Mouse (Mus musculus) midbrain, embryonic 16.5 days (tissue): ENCODE results near the gene Tmem205. TPM values are rescaled to one million over a fixed set of nuclear protein-coding genes. Genes with fewer than 3 reads are reported as not detected.

ENCODE experiments used
- ATAC-seq: fragments of 200-750 bp; cut with Nextera tagmentation; 2 replicates; pipeline ENCODE4 v1.8.0; 2017; ENCODE audit warnings: moderate TSS enrichment
- H3K27ac ChIP-seq: fragments of 300-500 bp; sonication (generic); 2 replicates; pipeline ENCODE4 v1.5.1; 2014; ENCODE audit warnings: mild to moderate bottlenecking, low read length, mixed read lengths
- H3K27me3 ChIP-seq: fragments of 300-500 bp; sonication (generic); 2 replicates; pipeline ENCODE4 v1.6.1; 2014; ENCODE audit warnings: low read depth, low read length, mixed read lengths; ENCODE audit not compliant: control insufficient read depth, insufficient read depth
- H3K36me3 ChIP-seq: fragments of 300-500 bp; sonication (generic); 2 replicates; pipeline ENCODE4 v1.6.1; 2014; ENCODE audit warnings: mild to moderate bottlenecking, low read length, moderate library complexity, mixed read lengths; ENCODE audit not compliant: control insufficient read depth, insufficient read depth
- H3K4me1 ChIP-seq: fragments of 300-500 bp; sonication (generic); 2 replicates; pipeline ENCODE4 v1.6.1; 2014; ENCODE audit warnings: mild to moderate bottlenecking, low read length, mixed read lengths; ENCODE audit not compliant: control insufficient read depth, insufficient read depth
- H3K4me2 ChIP-seq: fragments of 300-500 bp; sonication (generic); 2 replicates; pipeline ENCODE4 v1.6.1; 2014; ENCODE audit warnings: mild to moderate bottlenecking, low read length, mixed read lengths
- H3K4me3 ChIP-seq: fragments of 300-500 bp; sonication (generic); 2 replicates; pipeline ENCODE4 v1.5.1; 2014; ENCODE audit warnings: low read depth, mild to moderate bottlenecking, low read length, moderate library complexity, mixed read lengths
- H3K9ac ChIP-seq: fragments of 300-500 bp; sonication (generic); 2 replicates; pipeline ENCODE4 v1.6.1; 2014; ENCODE audit warnings: low read depth, low read length, mixed read lengths
- H3K9me3 ChIP-seq: fragments of 300-500 bp; sonication (generic); replicated peaks from 2 replicates; pipeline ENCODE4 v1.6.1; 2014; ENCODE audit warnings: mild to moderate bottlenecking, low read length, mixed read lengths; ENCODE audit not compliant: control insufficient read depth, poor library complexity, severe bottlenecking
- WGBS: fragments of 180-500 bp; shearing (Covaris S2); extraction: QIAGEN DNeasy Blood & Tissue Kit; methylation state at CpG from one replicate; pipeline ENCODE4 v1.1.7; 2014; 5-methylcytosine and 5-hydroxymethylcytosine counted together
- polyA plus RNA-seq: library from polyadenylated mRNA; unstranded; fragments of >200 nt; fragmentation: Nextera tagmentation; extraction: Ambion mirVana; gene quantifications from 2 replicates; pipeline ENCODE4 v1.2.1, GENCODE M21; 2015

Gene Tmem205
- polyA plus RNA-seq, 1 experiment from 2014 or later = 47.2 TPM

DNA sequence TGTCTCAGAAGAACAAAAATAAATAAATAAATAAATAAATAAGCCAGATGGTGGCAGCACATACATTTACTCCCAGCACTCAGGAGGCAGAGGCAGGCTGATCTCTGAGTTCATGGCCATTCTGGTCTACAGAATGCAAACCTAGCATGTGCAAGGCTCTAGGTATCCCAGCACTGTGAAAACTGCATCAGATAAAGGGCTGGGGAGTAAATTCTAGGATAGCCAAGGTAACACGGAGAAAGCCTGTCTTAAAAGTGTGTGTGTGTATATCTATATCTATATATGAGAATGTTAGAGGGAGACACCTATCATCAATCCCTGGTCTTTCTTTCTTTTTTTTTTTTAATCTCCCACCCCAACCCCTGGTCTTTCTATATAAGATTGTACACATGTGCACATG is 1.9 kb downstream of the Tmem205 start:
- peaks cover 11% of the 10 kb centered on the region for H3K4me1 ChIP-seq
- no peak overlapping the region for H3K27ac ChIP-seq
- no peaks in the 10 kb centered on the region for H3K36me3 ChIP-seq
- no peaks in the 10 kb centered on the region for H3K27me3 ChIP-seq
- H3K4me3 ChIP-seq = no peak overlapping the region
- no peak overlapping the region for H3K9ac ChIP-seq
- no peak for ATAC-seq
- WGBS = 97% methylated on average over 1 of the region's 1 CpGs
- no peak overlapping the region for H3K4me2 ChIP-seq
- H3K9me3 ChIP-seq = no peaks in the 10 kb centered on the region

DNA sequence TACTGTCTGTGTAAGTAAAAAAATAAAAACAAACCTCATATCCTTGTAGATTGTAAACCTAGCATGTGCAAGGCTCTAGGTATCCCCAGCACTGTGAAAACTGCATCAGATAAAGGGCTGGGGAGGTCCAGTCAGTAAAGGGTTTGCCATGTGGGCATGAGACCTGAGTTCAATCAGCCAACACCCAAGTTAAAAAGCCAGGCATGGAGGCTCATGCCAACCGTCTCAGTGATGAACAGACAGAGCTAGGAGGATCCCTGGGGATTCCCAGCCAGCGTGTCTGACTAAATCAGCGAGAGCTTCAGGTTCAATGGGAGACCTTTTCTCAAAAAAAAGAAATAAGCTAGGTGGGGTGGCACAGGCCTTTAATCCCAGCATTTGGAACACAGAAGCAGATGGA is 2.3 kb downstream of the Tmem205 start:
- peaks cover 11% of the 10 kb centered on the region for H3K4me1 ChIP-seq
- no peak overlapping the region for H3K27ac ChIP-seq
- H3K27me3 ChIP-seq = no peaks in the 10 kb centered on the region
- 87% methylated on average over 3 of the region's 3 CpGs for WGBS
- no peak overlapping the region for H3K4me2 ChIP-seq
- no peak overlapping the region for H3K9ac ChIP-seq
- no peak overlapping the region for H3K4me3 ChIP-seq
- ATAC-seq = no peak
- H3K36me3 ChIP-seq = no peaks in the 10 kb centered on the region
- H3K9me3 ChIP-seq = no peaks in the 10 kb centered on the region

DNA sequence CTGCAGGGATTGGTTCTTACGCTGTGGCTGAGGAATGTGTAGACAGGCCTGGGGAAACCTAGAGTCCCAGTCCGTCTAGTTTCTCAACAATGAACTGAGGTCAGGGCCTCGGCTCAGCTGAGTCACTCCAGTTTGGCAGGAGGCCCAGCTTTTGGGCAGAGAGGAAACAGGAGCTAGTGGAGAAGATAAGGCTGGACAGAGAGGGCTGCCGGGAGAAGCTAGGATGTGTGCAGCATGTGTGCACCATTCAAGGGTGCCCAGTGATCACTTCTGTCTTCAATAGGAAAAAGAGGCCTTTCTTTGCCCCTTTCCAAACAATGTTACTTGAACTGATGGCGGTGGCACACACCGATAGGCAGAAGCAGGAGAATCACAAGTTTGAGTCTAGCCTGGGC is 3.3 kb downstream of the Tmem205 start:
- H3K27me3 ChIP-seq = no peaks in the 10 kb centered on the region
- no peak overlapping the region for H3K27ac ChIP-seq
- no peak overlapping the region for H3K9ac ChIP-seq
- no peaks in the 10 kb centered on the region for H3K36me3 ChIP-seq
- H3K9me3 ChIP-seq = no peaks in the 10 kb centered on the region
- WGBS = 78% methylated on average over 6 of the region's 6 CpGs
- ATAC-seq = no peak
- H3K4me2 ChIP-seq = no peak overlapping the region
- H3K4me3 ChIP-seq = no peak overlapping the region
- H3K4me1 ChIP-seq = peaks cover 11% of the 10 kb centered on the region

DNA sequence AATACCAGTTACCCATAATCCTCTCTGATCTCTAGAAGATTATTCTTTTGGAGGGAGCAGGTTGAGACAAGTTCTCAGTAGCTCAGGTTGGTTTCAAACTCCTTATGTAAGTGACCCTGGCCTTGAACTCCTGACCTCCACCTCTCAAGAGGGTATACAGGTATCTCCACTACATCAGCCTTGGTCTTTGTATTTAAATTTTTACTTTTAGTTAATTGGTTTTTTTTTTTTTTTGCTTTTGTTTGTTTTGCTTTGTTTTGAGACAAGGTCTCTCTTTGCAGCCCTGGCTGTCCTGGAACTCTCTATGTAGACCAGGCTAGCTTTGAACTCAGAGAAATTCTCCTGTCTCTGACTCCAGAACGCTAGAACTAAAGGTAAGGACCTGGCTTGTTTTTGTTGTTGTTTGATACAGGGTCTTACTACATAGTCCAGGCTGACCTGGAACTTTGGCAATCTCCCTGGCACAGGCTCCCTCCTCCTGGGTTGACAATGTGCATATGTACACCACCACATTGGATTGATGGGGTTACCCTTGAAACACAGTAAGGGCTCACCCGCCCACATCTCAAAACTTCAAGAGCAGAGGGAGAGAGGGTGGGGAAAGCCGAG is 3.8 kb downstream of the Tmem205 start:
- Histone ChIP-seq H3K4me3 (no peak overlapping the region), H3K4me1 (peaks cover 11% of the 10 kb centered on the region), H3K27me3 (no peaks in the 10 kb centered on the region), H3K9ac (no peak overlapping the region), H3K27ac (no peak overlapping the region), H3K4me2 (no peak overlapping the region), H3K9me3 (no peaks in the 10 kb centered on the region), H3K36me3 (no peaks in the 10 kb centered on the region)
- ATAC-seq = no peak
- 81% methylated on average over 3 of the region's 3 CpGs for WGBS

DNA sequence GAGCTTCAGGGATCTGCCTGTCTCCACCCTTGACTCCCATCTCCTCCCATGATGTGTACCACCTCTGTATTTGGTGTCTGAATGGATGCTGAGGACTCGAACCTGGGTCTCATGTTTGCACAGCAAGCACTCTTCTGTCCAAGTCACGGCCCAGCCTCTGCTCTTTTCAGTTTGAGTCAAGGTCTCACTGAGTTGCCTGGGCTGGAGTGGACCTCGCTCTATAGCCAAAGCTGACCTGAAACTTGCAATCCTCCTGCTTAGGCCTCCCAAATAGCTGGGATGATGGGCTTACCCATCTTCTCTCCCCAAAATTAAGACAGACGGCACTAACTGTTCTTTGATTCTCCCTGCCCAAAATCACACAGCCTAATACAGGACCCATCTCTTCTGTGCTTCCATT is 4.3 kb downstream of the Tmem205 start:
- H3K4me2 ChIP-seq = no peak overlapping the region
- peaks cover 11% of the 10 kb centered on the region for H3K4me1 ChIP-seq
- H3K27ac ChIP-seq = no peak overlapping the region
- H3K36me3 ChIP-seq = no peaks in the 10 kb centered on the region
- no peaks in the 10 kb centered on the region for H3K9me3 ChIP-seq
- H3K27me3 ChIP-seq = no peaks in the 10 kb centered on the region
- no peak overlapping the region for H3K9ac ChIP-seq
- no peak overlapping the region for H3K4me3 ChIP-seq
- no peak for ATAC-seq
- WGBS = 91% methylated on average over 4 of the region's 4 CpGs

DNA sequence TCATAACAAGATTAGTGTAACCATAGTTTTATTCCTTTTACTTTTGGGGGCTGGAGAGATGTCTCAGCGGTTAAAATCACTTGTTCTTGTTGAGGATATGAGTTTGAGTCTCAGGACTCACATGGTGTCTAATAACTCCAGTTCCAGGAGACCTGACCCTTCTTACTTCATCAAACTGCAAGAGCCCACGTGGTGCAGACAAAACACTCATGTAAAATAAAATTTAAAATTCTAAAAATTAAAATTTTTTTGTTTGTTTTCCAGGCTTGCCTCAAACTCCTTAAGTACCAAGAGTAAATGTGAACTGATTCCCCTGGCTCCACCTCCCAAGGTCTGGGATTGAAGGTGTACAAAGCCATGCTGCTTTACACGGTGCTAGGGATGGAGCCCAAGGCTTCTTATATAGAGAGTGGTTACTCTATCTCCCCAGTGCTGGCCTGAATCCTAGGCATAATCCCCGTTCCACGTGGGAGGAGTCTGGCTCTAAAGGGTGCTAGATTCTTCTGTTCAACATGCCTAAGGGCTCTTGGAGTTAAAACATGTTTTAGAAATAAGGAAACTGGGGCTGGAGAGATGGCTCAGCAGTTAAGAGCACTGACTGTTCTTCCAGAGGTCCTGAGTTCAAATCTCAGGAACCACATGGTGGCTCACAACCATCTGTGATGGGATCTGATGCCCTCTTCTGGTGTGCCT is 8.5 kb downstream of the Tmem205 start:
- Histone ChIP-seq H3K36me3 (0 out of 2 replicates have a peak, but pooled peaks cover 3% of the 10 kb centered on the region), H3K4me1 (no peaks in the 10 kb centered on the region; the same call in 1 of the 2 replicates), H3K4me2 (peak overlapping the region; percentile 77), H3K27ac (no peak overlapping the region), H3K9me3 (no peaks in the 10 kb centered on the region), H3K27me3 (peaks cover 3% of the 10 kb centered on the region; the same call in 1 of the 2 replicates), H3K4me3 (no peak overlapping the region; the same call in 1 of the 2 replicates), H3K9ac (no peak overlapping the region; the same call in 1 of the 2 replicates)
- no peak for ATAC-seq
- WGBS = 21% methylated on average over 5 of the region's 5 CpGs

DNA sequence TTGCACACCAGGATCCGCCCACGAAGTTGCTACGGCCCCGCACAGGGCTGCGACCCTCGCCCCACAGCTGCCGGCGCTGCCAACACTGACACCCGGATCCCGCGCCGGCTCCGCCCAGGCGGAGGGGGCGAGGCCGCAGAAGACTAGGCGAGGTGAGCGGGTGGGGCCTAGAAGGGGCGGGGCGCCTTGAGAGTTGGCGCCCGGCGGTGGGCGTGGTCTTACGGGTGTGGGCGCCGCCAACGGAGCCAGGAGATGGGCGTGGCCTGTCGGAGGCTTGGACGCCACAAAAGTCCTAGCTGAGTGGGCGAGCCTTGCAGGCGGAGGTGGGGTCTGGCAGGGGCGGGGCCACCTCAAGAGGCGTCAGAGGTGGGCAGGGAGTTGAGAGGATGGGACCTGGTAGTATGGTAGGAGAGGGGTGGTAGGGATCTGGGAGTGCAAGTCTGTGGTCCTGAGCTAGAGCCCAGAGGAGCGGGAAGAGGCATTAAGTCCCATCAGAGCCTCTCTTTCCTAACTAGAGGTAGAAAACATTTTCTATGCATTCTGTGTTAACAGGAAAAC is 9.2 kb downstream of the Tmem205 start, which contains the start of gene Rab3d:
TSS of gene Rab3d (minus strand) at position 158 of the 558 bp plus-strand sequence.
- H3K27me3 ChIP-seq = peaks cover 3% of the 10 kb centered on the region; the same call in 1 of the 2 replicates
- ATAC-seq = peak; percentile 92
- peak within 1 kb of the TSS; percentile 81 for H3K9ac ChIP-seq
- WGBS = under 1% methylated on average over 33 of the region's 36 CpGs
- H3K4me1 ChIP-seq = no peaks in the 10 kb centered on the region; the same call in 1 of the 2 replicates
- H3K27ac ChIP-seq = peak within 1 kb of the TSS; percentile 71
- H3K4me3 ChIP-seq = peak within 1 kb of the TSS; percentile 78
- H3K4me2 ChIP-seq = peak within 1 kb of the TSS; percentile 77
- no peaks in the 10 kb centered on the region for H3K9me3 ChIP-seq
- 0 out of 2 replicates have a peak, but pooled peaks cover 3% of the 10 kb centered on the region for H3K36me3 ChIP-seq

DNA sequence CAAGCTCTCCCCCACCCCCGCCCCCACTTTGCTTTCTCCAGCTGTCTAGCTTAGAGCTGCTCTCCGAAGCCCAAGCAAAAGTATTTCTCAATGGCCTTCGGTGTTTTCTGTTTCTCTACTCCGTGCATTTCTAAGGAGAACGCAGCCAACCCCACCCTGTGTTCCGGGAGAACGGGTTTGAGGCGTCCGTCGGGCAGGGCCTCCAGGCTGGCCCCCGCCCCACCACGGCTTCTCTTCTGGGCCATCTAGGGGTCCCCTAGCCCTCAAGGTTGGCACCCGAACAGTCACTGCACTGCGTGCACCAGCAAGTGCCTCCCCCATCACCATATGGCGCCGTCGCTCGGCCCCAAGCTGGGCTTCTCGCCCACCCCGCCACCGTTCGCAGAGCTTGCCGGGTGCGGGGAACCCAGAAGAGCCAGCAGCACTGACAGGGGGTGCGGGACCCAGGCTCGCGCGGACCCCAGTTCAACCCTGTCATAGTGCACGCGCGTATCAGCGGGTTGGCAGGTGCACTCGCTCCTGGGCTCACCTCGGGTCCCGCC is 9.8 kb downstream of the Tmem205 start:
- H3K27ac ChIP-seq = peak overlapping the region; percentile 71
- 2% methylated on average over 35 of the region's 35 CpGs for WGBS
- peak overlapping the region; percentile 81 for H3K9ac ChIP-seq
- no peaks in the 10 kb centered on the region; the same call in 1 of the 2 replicates for H3K4me1 ChIP-seq
- peak overlapping the region; percentile 77 for H3K4me2 ChIP-seq
- H3K4me3 ChIP-seq = peak overlapping the region; percentile 78
- H3K27me3 ChIP-seq = peaks cover 3% of the 10 kb centered on the region; the same call in 1 of the 2 replicates
- 0 out of 2 replicates have a peak, but pooled peaks cover 3% of the 10 kb centered on the region for H3K36me3 ChIP-seq
- no peaks in the 10 kb centered on the region for H3K9me3 ChIP-seq
- peak; percentile 83; the same call in 1 of the 2 replicates for ATAC-seq
